ENCODE assay signal across 24 mouse cellular contexts in genomic region chr8:110450463-110450862, GRCm38 (mm10).
DNase-seq lines count a peak whose midpoint lies in the region; ATAC-seq and TF ChIP-seq lines count a peak whose summit lies in the region.
"Had no signal": no experiment of that assay in that cellular context is flagged by ENCODE, and none has a peak within 500 bp of the region (broad histone marks: within the 10 kb centered on the region; RNA-seq: fewer than 3 reads in every experiment).

No protein-coding gene starts in this region.

- no peaks in the 10 kb centered on the region for H3K36me3 ChIP-seq in forebrain, postnatal 0 days (ENCODE audit: insufficient read depth)
- H3K36me3 ChIP-seq in forebrain, embryonic 15.5 days, result no peaks in the 10 kb centered on the region
- no peaks in the 10 kb centered on the region for H3K36me3 ChIP-seq in kidney, embryonic 16.5 days (ENCODE audit: insufficient read depth, low read length)
- H3K36me3 ChIP-seq: forebrain, embryonic 10.5 days; heart, embryonic 10.5 days; heart, embryonic 13.5 days had no signal

- 76% methylated on average over 6 of the region's 6 CpGs for WGBS in forebrain, postnatal 0 days
- WGBS in forebrain, embryonic 15.5 days, result 78% methylated on average over 6 of the region's 6 CpGs
- WGBS in kidney, embryonic 16.5 days, result 94% methylated on average over 6 of the region's 6 CpGs

- DNase-seq in forebrain, postnatal 0 days, result peak; percentile 49
- DNase-seq in R1 (ENCODE audit: low read depth, low spot score), result peak; percentile 43
- DNase-seq in brain, adult 2 months (ENCODE audit: low read depth, low spot score), result peak; percentile 10
- no peak for DNase-seq in thymus, postnatal 4 days
- DNase-seq: adrenal gland, postnatal 10 days; adrenal gland, postnatal 36 days; cerebellum, adult 18-20 months; cerebellum, adult 9-10 months; cerebellum, postnatal 14 days; gastrocnemius, postnatal 10 days; gastrocnemius, postnatal 36 days; heart, adult 2 months; heart, postnatal 14 days; heart, postnatal 4 days had no signal

- no peak for TF ChIP-seq CTCF in forebrain, postnatal 0 days (IDR thresholded peaks at IDR 0.05; ENCODE audit: low read depth)

- no peak overlapping the region for H3K4me3 ChIP-seq in forebrain, postnatal 0 days (ENCODE audit: low read depth, low read length)
- no peak overlapping the region for H3K4me3 ChIP-seq in forebrain, embryonic 15.5 days
- no peak overlapping the region for H3K4me3 ChIP-seq in kidney, embryonic 16.5 days (ENCODE audit: low read length)
- H3K4me3 ChIP-seq: forebrain, embryonic 10.5 days; heart, adult 2 months; heart, embryonic 10.5 days; heart, embryonic 13.5 days had no signal

- ATAC-seq in forebrain, postnatal 0 days, result peak; percentile 69
- no peak for ATAC-seq in forebrain, embryonic 15.5 days (replicated peaks)
- ATAC-seq in kidney, embryonic 16.5 days (ENCODE audit: low FRiP score, low TSS enrichment), result no peak
- ATAC-seq: CD4-positive, CD25-positive, alpha-beta regulatory T cell, adult 4 months; hindbrain, postnatal 0 days; inflammation-experienced regulatory T-cells, adult 6 months; intestine, embryonic 16.5 days had no signal

- H3K27ac ChIP-seq in forebrain, postnatal 0 days (ENCODE audit: low read depth, low read length), result no peak overlapping the region
- no peak overlapping the region for H3K27ac ChIP-seq in forebrain, embryonic 15.5 days (replicated peaks)
- no peak overlapping the region for H3K27ac ChIP-seq in kidney, embryonic 16.5 days (ENCODE audit: low read length)
- H3K27ac ChIP-seq: forebrain, embryonic 10.5 days; heart, adult 2 months; heart, embryonic 10.5 days; heart, embryonic 13.5 days; hindbrain, embryonic 14.5 days; hindbrain, postnatal 0 days had no signal

- H3K9ac ChIP-seq in forebrain, postnatal 0 days, result no peak overlapping the region
- no peak overlapping the region for H3K9ac ChIP-seq in forebrain, embryonic 15.5 days (replicated peaks)
- H3K9ac ChIP-seq in kidney, embryonic 16.5 days (replicated peaks; ENCODE audit: low read length), result no peak overlapping the region
- H3K9ac ChIP-seq: heart, embryonic 13.5 days; hindbrain, embryonic 14.5 days had no signal

- H3K27me3 ChIP-seq in forebrain, postnatal 0 days (ENCODE audit: insufficient read depth, low read length), result no peaks in the 10 kb centered on the region
- H3K27me3 ChIP-seq in forebrain, embryonic 15.5 days, result no peaks in the 10 kb centered on the region
- no peaks in the 10 kb centered on the region for H3K27me3 ChIP-seq in kidney, embryonic 16.5 days (ENCODE audit: insufficient read depth, low read length)
- H3K27me3 ChIP-seq: heart, embryonic 13.5 days had no signal

- no peak overlapping the region for H3K4me2 ChIP-seq in forebrain, postnatal 0 days (ENCODE audit: low read depth)
- H3K4me2 ChIP-seq in forebrain, embryonic 15.5 days (replicated peaks), result no peak overlapping the region
- no peak overlapping the region for H3K4me2 ChIP-seq in kidney, embryonic 16.5 days (replicated peaks; ENCODE audit: low read depth, low read length)
- H3K4me2 ChIP-seq: heart, embryonic 13.5 days; hindbrain, embryonic 14.5 days had no signal

- H3K9me3 ChIP-seq in forebrain, postnatal 0 days (ENCODE audit: low read length), result no peaks in the 10 kb centered on the region
- H3K9me3 ChIP-seq in forebrain, embryonic 15.5 days, result no peaks in the 10 kb centered on the region
- H3K9me3 ChIP-seq in kidney, embryonic 16.5 days (ENCODE audit: low read length), result no peaks in the 10 kb centered on the region
- H3K9me3 ChIP-seq: forebrain, embryonic 10.5 days; heart, embryonic 10.5 days; heart, embryonic 13.5 days had no signal

- H3K4me1 ChIP-seq in forebrain, postnatal 0 days (ENCODE audit: insufficient read depth), result no peaks in the 10 kb centered on the region
- no peaks in the 10 kb centered on the region for H3K4me1 ChIP-seq in forebrain, embryonic 15.5 days
- no peaks in the 10 kb centered on the region for H3K4me1 ChIP-seq in kidney, embryonic 16.5 days (ENCODE audit: insufficient read depth, low read length)
- H3K4me1 ChIP-seq: heart, embryonic 10.5 days; heart, embryonic 13.5 days had no signal
